Mouse (Mus musculus) heart, postnatal 0 days (tissue): ENCODE data around the gene Pnmal2.

Experiments
- CTCF ChIP-seq: IDR thresholded peaks from 2 replicates; pipeline ENCODE4 v1.5.1; 2016; ENCODE audit warnings: antibody characterized with exemption, control low read depth, low read depth
- EP300 ChIP-seq: IDR thresholded peaks from 2 replicates; pipeline ENCODE4 v1.6.1; 2016; ENCODE audit warnings: antibody characterized with exemption, low read depth

- no peak for TF ChIP-seq CTCF
- TF ChIP-seq EP300, result no peak
Measured at GRCm38 (mm10) chr7:16947959-16948361, 3.5 kb downstream of the Pnmal2 start.
